Mouse (Mus musculus): ENCODE measurements around the gene Nup214.
"Not testable (repeated sequence)": the region's sequence is repeated elsewhere in the genome, so short reads cannot be mapped to it uniquely, and the experiment has no call there.

Gene Nup214

GRCm38 (mm10) chr2:31963491-31963890 is 10.7 kb upstream of the Nup214 start:
- no peak for DNase-seq (ENCODE audit: low read depth, low spot score)

- DNase-seq (ENCODE audit: low read depth, low spot score) = no peak
Observed at GRCm38 (mm10) chr2:31964191-31964590, 10.0 kb upstream of the Nup214 start.

GRCm38 (mm10) chr2:31965110-31965509 is 9.1 kb upstream of the Nup214 start:
- DNase-seq (ENCODE audit: low read depth, low spot score) = peak; percentile 65

DNA sequence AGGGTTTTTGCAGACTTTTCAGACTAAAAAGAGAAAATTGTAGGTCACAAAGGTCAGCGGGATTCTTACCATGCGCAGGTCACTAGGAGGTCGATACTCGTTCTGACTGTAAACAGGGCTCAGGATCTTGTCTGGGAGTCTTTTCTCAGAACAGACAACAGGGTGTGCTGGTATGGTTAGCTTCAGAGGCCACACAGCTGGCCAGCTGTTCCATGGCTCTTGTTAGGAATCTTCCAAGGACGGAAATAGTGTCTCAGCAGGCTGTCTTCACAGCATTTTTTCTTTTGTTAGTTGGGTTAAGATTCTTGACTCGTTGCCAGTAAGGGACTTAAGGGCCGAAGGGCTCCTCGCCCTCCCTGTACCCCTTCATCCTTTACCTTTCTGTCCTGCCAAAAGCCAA is 7.4 kb upstream of the Nup214 start:
- DNase-seq (ENCODE audit: low read depth, low spot score) = peak; percentile 62

DNA sequence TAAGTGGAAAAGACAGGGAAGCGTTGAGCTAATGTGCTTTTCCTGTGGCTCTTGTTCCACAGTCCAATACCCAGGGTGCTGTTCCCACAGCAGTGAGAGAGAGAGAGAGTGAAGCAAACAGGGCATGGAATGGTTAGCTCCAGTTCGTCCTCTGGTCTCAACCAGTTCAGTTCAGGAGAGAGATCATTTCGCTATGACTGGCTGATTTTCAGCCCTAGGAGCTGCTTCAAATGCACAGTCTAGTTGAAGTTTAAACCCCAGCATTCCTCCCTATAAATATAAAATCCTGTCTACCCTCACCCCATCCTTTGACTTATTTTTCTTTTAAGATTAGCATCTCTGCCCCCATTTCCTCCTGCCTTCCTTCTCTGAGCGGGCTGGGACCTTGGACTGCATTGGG is 1.6 kb upstream of the Nup214 start:
- no peak for DNase-seq (ENCODE audit: low read depth, low spot score)

GRCm38 (mm10) chr2:31974809-31975371 is 654 bp downstream of the Nup214 start:
- DNase-seq (ENCODE audit: low read depth, low spot score) = no peak

DNA sequence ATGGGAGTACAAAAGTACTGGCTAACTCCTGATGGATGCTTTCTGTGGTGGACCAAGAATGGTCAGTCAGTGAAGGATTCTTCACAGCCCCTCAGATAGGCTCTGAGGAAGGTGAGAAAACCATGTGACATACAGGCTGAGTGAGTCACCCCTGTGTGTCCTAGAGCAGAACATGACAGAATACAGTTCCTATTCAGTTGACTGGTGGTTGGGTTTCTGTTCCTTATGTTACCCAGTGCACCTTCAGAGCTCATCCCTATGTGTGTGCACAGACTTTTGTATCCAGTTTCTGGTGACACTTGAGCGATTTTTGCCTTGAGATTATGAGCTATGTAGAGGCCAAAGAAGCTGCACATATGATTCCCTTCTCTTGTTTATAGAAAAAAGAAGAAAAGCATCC is 13.5 kb downstream of the Nup214 start:
- no peak for DNase-seq (ENCODE audit: low read depth, low spot score)

DNA sequence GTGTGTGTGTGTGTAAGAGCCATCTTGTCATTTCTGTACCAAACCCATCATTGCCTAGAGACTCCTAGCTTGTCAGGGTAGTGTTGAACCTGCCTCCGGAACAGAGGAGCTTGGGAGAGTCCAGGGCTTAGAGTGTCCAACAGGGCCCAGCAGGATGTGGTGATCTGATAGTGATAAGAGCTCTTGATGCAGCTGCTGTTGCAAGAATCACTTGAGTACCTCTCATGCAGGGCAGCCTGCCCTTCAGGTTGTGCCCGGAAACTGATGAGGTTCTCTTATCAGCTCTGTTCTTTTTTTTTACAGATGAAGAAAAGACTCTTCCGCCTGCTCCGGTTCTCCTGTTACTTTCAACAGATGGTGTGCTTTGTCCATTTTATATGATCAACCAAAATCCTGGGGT is 16.7 kb downstream of the Nup214 start:
- no peak for DNase-seq (ENCODE audit: low read depth, low spot score)

DNA sequence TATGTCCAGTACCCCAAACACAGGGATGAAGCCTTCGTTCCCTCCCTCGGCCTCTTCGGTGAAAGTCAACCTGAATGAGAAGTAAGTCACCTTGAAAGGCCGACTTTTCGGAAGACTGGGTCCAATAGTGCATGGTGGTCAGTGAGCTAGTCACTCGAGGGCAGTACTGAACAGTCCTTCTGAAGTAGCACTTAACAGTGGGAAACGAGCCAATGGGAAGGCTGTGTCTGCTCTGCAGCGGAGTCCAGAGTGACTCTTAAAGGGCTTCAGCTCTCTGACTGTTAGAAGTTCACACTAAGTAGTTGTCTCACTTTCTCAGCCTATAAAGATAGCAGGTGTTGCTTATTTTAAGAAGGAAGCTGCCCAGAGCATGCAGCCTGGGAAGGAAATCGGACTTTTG is 20.7 kb downstream of the Nup214 start:
- DNase-seq (ENCODE audit: low read depth, low spot score) = no peak

DNA sequence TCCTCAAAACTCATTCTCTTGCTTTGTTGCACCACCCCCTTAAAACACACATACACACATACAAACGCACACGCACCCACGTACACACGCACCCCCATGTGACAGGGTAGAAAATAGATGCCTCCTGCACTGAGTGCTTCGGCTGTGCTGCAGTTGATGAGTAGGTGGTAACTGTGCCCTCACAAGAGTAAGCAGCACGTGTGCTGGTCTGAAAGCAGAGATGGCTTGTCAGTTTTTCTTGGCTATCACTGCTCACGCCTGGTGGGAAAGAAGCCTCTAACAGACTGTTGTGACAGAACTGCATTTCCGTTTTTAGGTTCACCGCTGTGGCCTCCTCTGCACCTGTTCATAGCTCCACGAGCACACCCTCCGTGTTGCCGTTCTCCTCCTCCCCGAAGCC is 21.8 kb downstream of the Nup214 start:
- DNase-seq (ENCODE audit: low read depth, low spot score) = no peak

- DNase-seq (ENCODE audit: low read depth, low spot score) = no peak
Observed at GRCm38 (mm10) chr2:31997539-31997938, 23.3 kb downstream of the Nup214 start.

DNA sequence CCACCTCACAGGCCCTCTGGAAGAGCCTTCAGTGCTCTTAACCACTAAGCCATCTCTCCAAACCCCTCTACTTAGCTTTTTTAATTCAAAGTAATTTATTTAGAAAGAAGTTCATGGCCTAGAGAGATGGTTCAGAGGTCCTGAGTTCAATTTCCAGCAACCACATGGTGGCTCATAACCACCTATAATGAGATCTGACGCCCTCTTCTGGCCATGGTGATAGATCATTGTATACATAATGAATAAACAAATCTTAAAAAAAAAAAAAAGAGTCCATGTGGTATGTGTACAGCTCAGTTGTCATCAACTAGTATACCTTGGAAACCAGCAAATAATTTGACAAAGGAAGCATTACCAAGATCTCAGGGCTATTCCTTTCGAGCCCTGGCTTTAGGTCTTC is 24.2 kb downstream of the Nup214 start:
- peak; percentile 18 for DNase-seq (ENCODE audit: low read depth, low spot score)

DNA sequence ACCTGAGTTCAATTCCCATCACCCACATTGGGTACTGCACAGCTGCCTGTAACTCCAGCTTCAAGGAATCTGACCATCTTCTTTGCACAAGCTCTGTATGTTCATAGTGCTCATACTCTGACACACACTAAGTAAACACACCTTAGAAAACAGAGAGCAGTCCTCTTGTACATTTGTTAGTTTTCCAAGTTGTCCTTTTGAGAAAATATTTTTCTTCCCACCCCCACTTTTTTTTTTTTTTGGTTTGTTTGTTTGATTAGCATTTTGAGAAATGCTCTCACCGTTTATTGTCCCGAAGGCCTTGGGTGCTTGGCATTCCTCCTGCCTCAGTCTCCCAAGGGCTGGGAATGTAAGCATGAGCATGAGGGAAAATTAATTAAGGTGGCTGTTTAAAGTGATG is 34.1 kb downstream of the Nup214 start:
- peak; percentile 13 for DNase-seq (ENCODE audit: low read depth, low spot score)

DNA sequence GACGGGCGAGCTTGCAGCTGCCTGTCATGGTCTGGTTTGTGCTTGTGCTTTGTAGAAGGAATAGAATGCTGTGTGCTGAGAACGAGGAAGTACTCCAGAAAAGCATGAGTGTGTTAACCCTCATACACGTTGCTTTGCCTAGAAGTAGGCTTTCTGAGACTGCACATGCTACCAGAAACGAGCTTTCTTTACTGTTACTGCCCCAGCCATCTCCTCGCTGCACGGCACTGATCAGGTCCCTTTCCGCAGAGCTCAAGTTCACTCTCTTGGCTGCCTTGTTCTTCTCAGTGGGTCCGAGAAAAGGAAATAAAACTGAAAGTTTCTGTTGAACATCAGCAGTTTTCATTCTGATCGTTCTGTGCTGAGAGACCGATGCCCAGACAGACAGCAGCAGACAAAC is 34.5 kb downstream of the Nup214 start:
- DNase-seq (ENCODE audit: low read depth, low spot score) = no peak

DNA sequence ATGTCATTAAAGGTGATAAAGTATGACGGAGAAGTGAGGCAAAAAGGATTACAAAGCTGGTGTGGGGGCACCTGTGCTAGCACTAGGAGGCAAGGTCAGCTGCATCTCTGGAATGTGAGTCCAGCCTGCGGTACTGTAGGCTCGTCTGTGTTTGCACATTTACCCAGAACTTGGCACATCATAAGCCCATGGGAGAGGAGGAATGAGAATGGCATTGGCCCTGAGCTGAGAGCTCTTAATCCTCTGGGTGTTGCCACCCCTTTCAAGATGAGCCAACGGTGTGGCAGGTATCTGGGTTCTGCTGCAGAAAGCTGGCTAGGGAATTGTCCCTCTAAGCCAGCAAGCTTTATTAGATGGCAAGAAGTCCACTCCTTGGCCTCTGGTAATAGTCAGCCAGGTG is 45.5 kb downstream of the Nup214 start:
- no peak for DNase-seq (ENCODE audit: low read depth, low spot score)

DNA sequence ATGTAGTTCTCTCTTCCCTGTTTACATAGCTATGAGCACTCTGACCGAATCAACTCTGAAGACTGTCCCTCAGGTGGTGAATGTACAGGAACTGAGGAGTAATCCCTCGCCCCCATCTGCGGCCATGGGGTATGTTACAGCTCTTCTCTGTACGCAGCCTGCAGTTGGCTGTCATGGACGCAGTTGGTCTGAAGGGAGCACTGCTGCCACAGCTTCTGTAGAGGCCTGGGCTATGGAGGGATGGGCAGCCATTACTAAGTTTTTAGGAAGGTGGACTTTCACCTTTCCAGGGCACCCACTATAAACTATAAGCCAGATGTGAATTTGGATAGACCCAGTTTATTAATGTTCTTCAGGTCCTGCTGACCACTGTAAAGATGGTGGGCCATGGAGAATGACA is 46.0 kb downstream of the Nup214 start:
- no peak for DNase-seq (ENCODE audit: low read depth, low spot score)

DNA sequence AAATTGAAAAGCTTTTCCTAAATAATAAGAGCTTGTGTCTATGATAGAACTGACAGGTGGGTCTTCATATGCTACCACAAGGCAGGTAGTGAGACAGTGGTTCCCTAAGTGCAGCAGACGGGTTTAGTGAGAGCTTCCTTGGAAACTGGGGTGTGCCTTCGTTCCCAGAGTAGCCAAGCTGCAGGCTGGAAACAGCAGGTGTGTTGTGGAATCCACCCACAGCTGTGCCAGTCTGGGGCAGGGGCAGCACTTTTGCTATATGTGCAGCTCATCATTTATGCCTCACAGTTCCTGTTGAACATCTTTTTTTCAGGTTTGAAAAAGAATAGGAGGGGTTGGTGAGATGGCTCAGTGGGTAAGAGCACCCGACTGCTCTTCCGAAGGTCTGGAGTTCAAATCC is 50.1 kb downstream of the Nup214 start:
- DNase-seq (ENCODE audit: low read depth, low spot score) = no peak

DNA sequence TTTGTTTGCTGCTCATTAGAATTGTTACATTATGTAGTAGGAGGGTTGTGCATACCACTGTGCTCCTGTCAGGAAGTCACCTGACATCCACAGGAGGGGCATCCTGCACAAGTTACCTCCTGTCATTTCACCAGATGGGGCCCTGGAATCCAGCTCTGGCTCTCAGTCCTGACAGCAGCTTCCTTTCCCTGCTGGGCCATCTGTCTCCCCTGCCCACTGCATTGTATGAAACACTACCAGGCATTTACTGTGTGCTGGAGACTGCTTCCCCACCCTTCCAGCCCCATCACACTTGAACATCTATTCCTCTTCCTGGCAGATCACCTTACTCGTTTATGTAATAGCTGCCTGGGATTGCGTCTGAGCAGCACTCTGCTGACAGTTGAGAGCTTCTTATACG is 55.4 kb downstream of the Nup214 start:
- DNase-seq (ENCODE audit: low read depth, low spot score) = peak; percentile 66

DNA sequence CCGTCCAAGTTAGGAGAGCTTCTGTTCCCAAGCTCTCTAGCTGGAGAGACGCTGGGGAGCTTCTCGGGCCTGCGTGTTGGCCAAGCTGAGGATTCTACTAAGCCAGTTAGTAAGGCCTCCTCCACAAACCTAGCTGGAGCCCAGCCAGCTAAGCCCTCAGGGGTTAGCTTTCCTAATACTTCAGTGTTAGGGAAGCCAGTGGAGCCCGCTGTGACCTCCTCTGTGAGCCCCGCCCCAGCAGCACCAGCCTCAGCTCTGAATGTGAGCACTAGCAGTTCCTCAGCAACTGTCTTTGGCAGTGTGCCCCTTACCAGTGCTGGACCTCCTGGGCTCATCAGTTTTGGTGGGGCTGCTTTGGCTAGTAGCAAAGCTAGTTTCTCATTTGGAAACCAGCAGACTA is 59.2 kb downstream of the Nup214 start:
- no peak for DNase-seq (ENCODE audit: low read depth, low spot score)

DNA sequence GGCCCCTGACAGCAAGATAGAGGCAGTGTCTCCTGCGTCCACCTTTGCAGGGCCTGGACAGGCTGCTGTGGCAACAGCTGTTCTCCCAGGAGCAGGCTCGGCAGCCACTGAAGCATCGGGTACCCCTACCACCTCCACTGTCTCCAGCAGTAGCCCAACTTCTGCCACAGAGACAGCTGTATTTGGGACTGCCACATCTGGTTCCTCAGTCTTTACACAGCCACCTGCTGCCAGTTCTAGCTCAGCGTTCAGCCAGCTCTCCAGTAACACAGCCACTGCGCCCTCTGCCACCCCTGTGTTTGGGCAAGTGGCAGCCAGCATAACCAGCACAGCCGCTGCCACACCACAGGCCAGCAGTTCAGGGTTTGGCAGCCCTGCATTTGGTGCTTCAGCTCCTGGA is 60.0 kb downstream of the Nup214 start:
- no peak for DNase-seq (ENCODE audit: low read depth, low spot score)

DNA sequence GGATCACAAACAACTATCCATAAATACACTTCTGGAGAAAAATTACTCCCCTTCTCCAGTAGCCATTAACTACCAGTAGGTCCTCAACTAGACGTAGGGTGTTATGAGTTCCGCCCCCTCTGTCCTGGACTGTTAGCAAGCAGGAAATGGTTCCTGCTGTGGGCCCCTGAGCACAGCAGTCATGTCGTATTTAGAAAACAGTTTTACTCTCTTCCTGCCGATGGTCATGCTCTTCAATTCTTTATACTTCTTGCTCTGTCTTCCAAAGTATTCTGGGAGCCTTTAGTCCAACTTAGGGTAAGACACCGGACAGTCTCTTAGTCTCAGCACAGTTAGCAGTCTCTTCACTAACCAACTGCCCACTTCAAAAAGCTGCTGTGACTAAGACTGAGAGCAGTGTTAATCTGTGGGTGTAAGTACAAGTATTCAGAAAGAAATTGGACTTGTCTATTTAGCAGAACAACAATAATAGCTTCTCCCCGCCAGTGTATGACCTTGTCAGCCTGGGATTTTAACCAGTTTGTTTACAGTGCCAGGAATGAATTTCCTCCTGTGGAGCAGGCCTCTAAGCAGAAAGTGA is 63.1 kb downstream of the Nup214 start:
- DNase-seq (ENCODE audit: low read depth, low spot score) = no peak

DNA sequence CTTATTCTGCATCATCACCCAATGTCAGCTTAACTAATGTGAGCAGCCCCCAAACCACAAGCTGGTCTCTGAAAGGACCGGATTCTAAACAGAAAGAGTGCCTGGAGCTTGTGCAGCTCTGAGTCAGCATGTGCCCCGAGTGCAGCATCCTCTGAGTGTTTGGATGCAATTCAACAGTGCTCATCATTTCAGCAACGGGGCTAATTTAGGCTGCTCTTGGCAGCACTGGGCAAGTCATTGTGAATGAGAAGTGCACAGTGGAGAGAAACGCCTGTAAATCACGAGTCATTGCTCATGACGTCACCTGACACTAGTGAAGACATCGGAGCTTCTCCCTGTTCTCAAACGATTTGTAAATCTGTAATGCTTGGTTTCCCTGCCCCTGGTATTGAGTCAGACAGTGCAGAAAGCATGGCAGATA is 64.4 kb downstream of the Nup214 start:
- no peak for DNase-seq (ENCODE audit: low read depth, low spot score)

DNA sequence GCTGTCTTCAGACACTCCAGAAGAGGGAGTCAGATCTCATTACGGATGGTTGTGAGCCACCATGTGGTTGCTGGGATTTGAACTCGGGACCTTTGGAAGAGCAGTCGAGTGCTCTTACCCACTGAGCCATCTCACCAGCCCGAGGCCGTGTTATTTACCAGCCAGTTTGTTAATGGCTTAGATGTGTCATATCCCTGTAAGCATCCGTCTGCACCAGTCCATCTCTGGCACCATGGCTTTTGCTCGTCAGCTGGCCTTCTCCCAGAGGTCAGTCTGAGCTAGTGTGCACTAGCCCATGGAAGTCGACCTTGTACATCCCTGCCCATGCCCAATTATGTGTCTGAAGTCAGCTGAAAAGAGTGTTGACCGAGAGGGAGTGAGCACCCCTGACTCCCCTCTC is 66.4 kb downstream of the Nup214 start:
- DNase-seq (ENCODE audit: low read depth, low spot score) = not testable (repeated sequence)

DNA sequence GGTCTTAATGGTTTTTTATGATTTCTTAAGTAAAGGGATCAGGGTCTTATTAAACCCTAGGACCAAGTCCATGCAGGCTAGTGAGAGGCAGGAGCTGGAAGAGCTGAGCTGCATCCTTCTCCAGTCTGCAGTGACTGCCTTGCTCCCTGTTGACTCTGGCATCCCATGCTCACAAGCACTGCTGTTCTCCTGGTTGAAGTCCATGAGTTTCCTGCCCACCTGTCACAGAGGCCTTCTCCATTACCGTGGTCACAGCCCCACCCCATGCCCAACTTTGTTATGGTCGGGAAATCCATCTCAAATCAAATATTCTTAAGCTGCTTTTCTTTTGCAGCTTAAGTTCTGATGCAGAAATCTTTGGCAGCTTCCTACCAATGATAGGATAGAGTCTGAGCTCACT is 66.9 kb downstream of the Nup214 start:
- DNase-seq (ENCODE audit: low read depth, low spot score) = no peak
